Mouse (Mus musculus): Measurements from ENCODE around the gene Prpf40b. TPM values are rescaled to one million over a fixed set of nuclear protein-coding genes. Genes with fewer than 3 reads are reported as not detected.
A peak's percentile ranks its signal among the peaks of the same experiment; 100 is the strongest.

The Prpf40b gene
- polyA plus RNA-seq, 1 experiment = 24.7 TPM

GRCm38 (mm10) chr15:99356462-99356861 is 61.6 kb downstream of the Prpf40b start:
- H3K4me3 ChIP-seq (ENCODE audit: insufficient read depth, poor library complexity, severe bottlenecking) = no peak overlapping the region
- no peak overlapping the region for H3ac ChIP-seq (ENCODE audit: control insufficient read depth, insufficient read length, low read depth)
- H3K36me3 ChIP-seq (ENCODE audit: control insufficient read depth, insufficient read depth) = no peaks in the 10 kb centered on the region
- H3K79me2 ChIP-seq (ENCODE audit: control insufficient read depth, insufficient read depth) = peaks cover 96% of the 10 kb centered on the region
- no peak for TF ChIP-seq MYOG (IDR thresholded peaks at IDR 0.05; ENCODE audit: control insufficient read depth, extremely low read depth, insufficient read length)
- TF ChIP-seq MAX (IDR thresholded peaks at IDR 0.05) = no peak
- no peak for TF ChIP-seq FOSL1 (IDR thresholded peaks at IDR 0.05; ENCODE audit: insufficient read depth, low read length, poor library complexity, severe bottlenecking)
- TF ChIP-seq USF1 (IDR thresholded peaks at IDR 0.05; ENCODE audit: low read depth) = no peak
- TF ChIP-seq MYOD1 (IDR thresholded peaks at IDR 0.05; ENCODE audit: control insufficient read depth, insufficient read length, low read depth) = no peak
- TF ChIP-seq CTCF (IDR thresholded peaks at IDR 0.05; ENCODE audit: control insufficient read depth, insufficient read depth, insufficient read length) = no peak
- no peak for TF ChIP-seq CEBPB (IDR thresholded peaks at IDR 0.05; ENCODE audit: low read depth)
- no peaks in the 10 kb centered on the region for H3K27me3 ChIP-seq (ENCODE audit: control insufficient read depth, insufficient read depth, insufficient read length)
- H3K79me3 ChIP-seq (ENCODE audit: low read depth) = peaks cover 83% of the 10 kb centered on the region

GRCm38 (mm10) chr15:99358952-99359351 is 64.1 kb downstream of the Prpf40b start:
- H3ac ChIP-seq (ENCODE audit: control insufficient read depth, insufficient read length, low read depth) = no peak overlapping the region
- peaks cover 94% of the 10 kb centered on the region for H3K79me3 ChIP-seq (ENCODE audit: low read depth)
- no peak overlapping the region for H3K4me3 ChIP-seq (ENCODE audit: insufficient read depth, poor library complexity, severe bottlenecking)
- TF ChIP-seq CEBPB (IDR thresholded peaks at IDR 0.05; ENCODE audit: low read depth) = no peak
- TF ChIP-seq MYOG (IDR thresholded peaks at IDR 0.05; ENCODE audit: control insufficient read depth, extremely low read depth, insufficient read length) = no peak
- peak; percentile 65 for TF ChIP-seq MYOD1 (IDR thresholded peaks at IDR 0.05; ENCODE audit: control insufficient read depth, insufficient read length, low read depth)
- no peak for TF ChIP-seq USF1 (IDR thresholded peaks at IDR 0.05; ENCODE audit: low read depth)
- TF ChIP-seq FOSL1 (IDR thresholded peaks at IDR 0.05; ENCODE audit: insufficient read depth, low read length, poor library complexity, severe bottlenecking) = no peak
- TF ChIP-seq MAX (IDR thresholded peaks at IDR 0.05) = peak; percentile 70
- TF ChIP-seq CTCF (IDR thresholded peaks at IDR 0.05; ENCODE audit: control insufficient read depth, insufficient read depth, insufficient read length) = no peak
- H3K27me3 ChIP-seq (ENCODE audit: control insufficient read depth, insufficient read depth, insufficient read length) = no peaks in the 10 kb centered on the region
- H3K79me2 ChIP-seq (ENCODE audit: control insufficient read depth, insufficient read depth) = peaks cover 100% of the 10 kb centered on the region
- H3K36me3 ChIP-seq (ENCODE audit: control insufficient read depth, insufficient read depth) = peaks cover 4% of the 10 kb centered on the region

- H3K27me3 ChIP-seq (ENCODE audit: control insufficient read depth, insufficient read depth, insufficient read length) = no peaks in the 10 kb centered on the region
- no peak overlapping the region for H3K4me3 ChIP-seq (ENCODE audit: insufficient read depth, poor library complexity, severe bottlenecking)
- peaks cover 100% of the 10 kb centered on the region for H3K79me2 ChIP-seq (ENCODE audit: control insufficient read depth, insufficient read depth)
- H3K36me3 ChIP-seq (ENCODE audit: control insufficient read depth, insufficient read depth) = peaks cover 7% of the 10 kb centered on the region
- peaks cover 92% of the 10 kb centered on the region for H3K79me3 ChIP-seq (ENCODE audit: low read depth)
- TF ChIP-seq MAX (IDR thresholded peaks at IDR 0.05) (no peak), MYOD1 (IDR thresholded peaks at IDR 0.05; ENCODE audit: control insufficient read depth, insufficient read length, low read depth) (no peak), MYOG (IDR thresholded peaks at IDR 0.05; ENCODE audit: control insufficient read depth, extremely low read depth, insufficient read length) (no peak), FOSL1 (IDR thresholded peaks at IDR 0.05; ENCODE audit: insufficient read depth, low read length, poor library complexity, severe bottlenecking) (no peak), CEBPB (IDR thresholded peaks at IDR 0.05; ENCODE audit: low read depth) (no peak), USF1 (IDR thresholded peaks at IDR 0.05; ENCODE audit: low read depth) (no peak), CTCF (IDR thresholded peaks at IDR 0.05; ENCODE audit: control insufficient read depth, insufficient read depth, insufficient read length) (no peak)
- H3ac ChIP-seq (ENCODE audit: control insufficient read depth, insufficient read length, low read depth) = no peak overlapping the region
Observed at GRCm38 (mm10) chr15:99364022-99364530, 69.2 kb downstream of the Prpf40b start.

- TF ChIP-seq FOSL1 (IDR thresholded peaks at IDR 0.05; ENCODE audit: insufficient read depth, low read length, poor library complexity, severe bottlenecking) = no peak
- no peak for TF ChIP-seq CEBPB (IDR thresholded peaks at IDR 0.05; ENCODE audit: low read depth)
- no peak for TF ChIP-seq CTCF (IDR thresholded peaks at IDR 0.05; ENCODE audit: control insufficient read depth, insufficient read depth, insufficient read length)
- no peak for TF ChIP-seq USF1 (IDR thresholded peaks at IDR 0.05; ENCODE audit: low read depth)
- no peak for TF ChIP-seq MYOD1 (IDR thresholded peaks at IDR 0.05; ENCODE audit: control insufficient read depth, insufficient read length, low read depth)
- TF ChIP-seq MYOG (IDR thresholded peaks at IDR 0.05; ENCODE audit: control insufficient read depth, extremely low read depth, insufficient read length) = no peak
- TF ChIP-seq MAX (IDR thresholded peaks at IDR 0.05) = no peak
- Histone ChIP-seq H3K79me3 (ENCODE audit: low read depth) (peaks cover 92% of the 10 kb centered on the region), H3K27me3 (ENCODE audit: control insufficient read depth, insufficient read depth, insufficient read length) (no peaks in the 10 kb centered on the region)
Observed at GRCm38 (mm10) chr15:99364921-99365320, 70.0 kb downstream of the Prpf40b start.

More at GRCm38 (mm10) chr15:99364921-99365320, 70.0 kb downstream of the Prpf40b start:
- peaks cover 100% of the 10 kb centered on the region for H3K79me2 ChIP-seq (ENCODE audit: control insufficient read depth, insufficient read depth)
- no peak overlapping the region for H3K4me3 ChIP-seq (ENCODE audit: insufficient read depth, poor library complexity, severe bottlenecking)
- no peak overlapping the region for H3ac ChIP-seq (ENCODE audit: control insufficient read depth, insufficient read length, low read depth)
- H3K36me3 ChIP-seq (ENCODE audit: control insufficient read depth, insufficient read depth) = peaks cover 7% of the 10 kb centered on the region

Other genes starting within 250 kb of the Prpf40b start
- 1.3 TPM for gene Prph, start 239.9 kb upstream of the Prpf40b start, polyA plus RNA-seq (2012; fragmentation: generic; extraction: Trizol)
- 49.0 TPM for gene Troap, start 220.5 kb upstream of the Prpf40b start, polyA plus RNA-seq (2012; fragmentation: generic; extraction: Trizol)
- gene C1ql4, start 207.3 kb upstream of the Prpf40b start, polyA plus RNA-seq (2012; fragmentation: generic; extraction: Trizol) = 0.07 TPM
- 0.74 TPM for gene Dnajc22, start 201.9 kb upstream of the Prpf40b start, polyA plus RNA-seq (2012; fragmentation: generic; extraction: Trizol)
- gene Spats2, start 169.2 kb upstream of the Prpf40b start, polyA plus RNA-seq (2012; fragmentation: generic; extraction: Trizol) = 25.4 TPM
- gene Kcnh3, start 70.2 kb upstream of the Prpf40b start, polyA plus RNA-seq (2012; fragmentation: generic; extraction: Trizol) = 0.04 TPM
- 118 TPM for gene Mcrs1, start 43.1 kb upstream of the Prpf40b start, polyA plus RNA-seq (2012; fragmentation: generic; extraction: Trizol)
- gene Fam186b, start 801 bp downstream of the Prpf40b start, polyA plus RNA-seq (2012; fragmentation: generic; extraction: Trizol) = not detected
- 76.6 TPM for gene Fmnl3, start 75.4 kb downstream of the Prpf40b start, polyA plus RNA-seq (2012; fragmentation: generic; extraction: Trizol)
- gene Tmbim6, start 97.8 kb downstream of the Prpf40b start, polyA plus RNA-seq (2012; fragmentation: generic; extraction: Trizol) = 372 TPM
- gene Nckap5l, start 162.7 kb downstream of the Prpf40b start, polyA plus RNA-seq (2012; fragmentation: generic; extraction: Trizol) = 17.7 TPM
- gene Bcdin3d, start 179.6 kb downstream of the Prpf40b start, polyA plus RNA-seq (2012; fragmentation: generic; extraction: Trizol) = 12.4 TPM
- 0.68 TPM for gene Faim2, start 233.1 kb downstream of the Prpf40b start, polyA plus RNA-seq (2012; fragmentation: generic; extraction: Trizol)

All from C2C12 (cell line).